Mouse (Mus musculus): ENCODE measurements around the gene Mindy4. TPM values are rescaled to one million over a fixed set of nuclear protein-coding genes. Genes with fewer than 3 reads are reported as not detected.

The Mindy4 gene
- polyA plus RNA-seq, 1 experiment from 2014 or later: 13.9 TPM

DNA sequence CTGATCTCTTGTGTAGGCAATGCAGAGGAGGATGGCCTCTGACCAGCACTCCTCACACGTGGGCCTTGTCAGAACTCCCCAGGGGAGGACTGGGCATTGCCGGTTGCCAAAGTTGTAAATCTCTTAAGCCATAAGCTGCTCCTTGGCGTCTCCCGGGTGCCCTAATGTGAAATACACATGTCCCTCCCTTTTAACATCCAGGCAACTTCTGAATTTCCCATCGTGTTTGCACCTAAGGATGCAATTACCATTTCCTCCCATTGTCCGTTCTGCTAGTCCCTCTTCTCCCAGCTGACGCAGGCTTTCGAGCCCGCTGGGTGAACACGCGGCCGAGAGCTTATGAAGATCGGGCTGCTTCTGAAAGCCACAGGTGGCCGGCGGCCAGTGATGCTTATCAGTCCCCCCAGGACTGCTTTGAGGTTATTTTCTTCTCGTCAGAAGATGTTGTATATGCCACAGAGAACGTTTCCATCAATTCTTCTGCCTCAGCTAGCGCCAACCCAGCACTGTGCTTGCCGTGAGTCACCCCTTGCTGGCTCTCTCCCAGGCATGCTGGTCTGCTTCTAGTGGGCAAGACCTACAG, 91.5 kb downstream of the Mindy4 start:
- no peaks in the 10 kb centered on the region for H3K36me3 ChIP-seq
- H3K4me1 ChIP-seq: 0 out of 2 replicates have a peak, but pooled peaks cover 4% of the 10 kb centered on the region
- H3K9ac ChIP-seq: no peak overlapping the region
- no peaks in the 10 kb centered on the region for H3K27me3 ChIP-seq
- 61% methylated on average over 19 of the region's 19 CpGs for WGBS
- H3K4me2 ChIP-seq (replicated peaks): no peak overlapping the region
- H3K9me3 ChIP-seq (replicated peaks): no peaks in the 10 kb centered on the region
- no peak overlapping the region for H3K27ac ChIP-seq
- no peak for ATAC-seq (ENCODE audit: low FRiP score)
- H3K4me3 ChIP-seq: no peak overlapping the region

DNA sequence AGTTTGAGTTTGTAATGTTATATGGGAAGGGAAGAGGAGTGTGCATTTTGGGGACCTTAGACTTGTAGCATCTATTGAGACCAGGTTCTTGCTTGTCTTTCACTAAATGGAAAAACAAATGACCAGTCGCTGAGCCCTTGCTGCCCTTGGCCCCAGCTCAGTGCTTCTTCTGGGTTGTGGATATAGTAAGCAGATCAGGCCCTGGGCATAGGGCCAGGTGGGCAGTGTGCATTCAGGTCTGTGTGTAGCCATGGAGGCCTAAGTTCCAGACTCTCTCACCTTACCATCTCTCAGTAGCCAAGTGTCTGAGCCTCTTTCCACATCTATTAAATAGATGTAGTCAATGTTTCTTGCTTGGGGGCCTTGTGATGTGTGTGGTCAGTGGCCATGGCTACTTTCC, 92.1 kb downstream of the Mindy4 start:
- 82% methylated on average over 1 of the region's 1 CpGs for WGBS
- H3K4me2 ChIP-seq (replicated peaks): no peak overlapping the region

DNA sequence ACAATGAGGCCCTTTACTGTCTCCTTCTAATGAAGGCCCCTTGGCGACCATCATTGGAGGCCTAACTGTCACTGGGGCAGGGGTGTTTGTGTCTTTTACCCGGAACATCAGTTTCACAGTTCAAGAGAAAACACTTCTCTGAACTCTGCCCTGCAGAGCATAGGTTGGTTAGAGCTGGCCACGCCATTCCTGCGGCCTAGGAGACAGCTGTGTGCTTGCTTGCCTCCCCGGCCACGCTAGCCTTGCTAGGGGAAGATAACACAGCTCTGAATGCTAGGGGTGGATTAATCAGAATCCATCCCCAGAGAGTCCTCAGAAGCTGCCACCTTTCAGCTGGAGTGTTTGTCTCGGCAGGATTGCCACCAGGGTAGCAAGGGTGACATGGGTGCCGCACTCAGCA, 96.3 kb downstream of the Mindy4 start:
- Histone ChIP-seq H3K36me3 (peaks cover 14% of the 10 kb centered on the region; the same call in 1 of the 2 replicates), H3K4me2 (replicated peaks) (no peak overlapping the region), H3K4me3 (no peak overlapping the region), H3K9ac (no peak overlapping the region), H3K27me3 (no peaks in the 10 kb centered on the region), H3K4me1 (0 out of 2 replicates have a peak, but pooled peaks cover 1% of the 10 kb centered on the region), H3K27ac (no peak overlapping the region), H3K9me3 (replicated peaks) (no peaks in the 10 kb centered on the region)
- WGBS: 89% methylated on average over 8 of the region's 8 CpGs
- no peak for ATAC-seq (ENCODE audit: low FRiP score)

More for the DNA sequence above, 92.1 kb downstream of the Mindy4 start:
- Histone ChIP-seq H3K4me3 (no peak overlapping the region), H3K36me3 (no peaks in the 10 kb centered on the region), H3K27me3 (no peaks in the 10 kb centered on the region), H3K9ac (no peak overlapping the region), H3K4me1 (0 out of 2 replicates have a peak, but pooled peaks cover 4% of the 10 kb centered on the region), H3K9me3 (replicated peaks) (no peaks in the 10 kb centered on the region), H3K27ac (no peak overlapping the region)
- no peak for ATAC-seq (ENCODE audit: low FRiP score)

DNA sequence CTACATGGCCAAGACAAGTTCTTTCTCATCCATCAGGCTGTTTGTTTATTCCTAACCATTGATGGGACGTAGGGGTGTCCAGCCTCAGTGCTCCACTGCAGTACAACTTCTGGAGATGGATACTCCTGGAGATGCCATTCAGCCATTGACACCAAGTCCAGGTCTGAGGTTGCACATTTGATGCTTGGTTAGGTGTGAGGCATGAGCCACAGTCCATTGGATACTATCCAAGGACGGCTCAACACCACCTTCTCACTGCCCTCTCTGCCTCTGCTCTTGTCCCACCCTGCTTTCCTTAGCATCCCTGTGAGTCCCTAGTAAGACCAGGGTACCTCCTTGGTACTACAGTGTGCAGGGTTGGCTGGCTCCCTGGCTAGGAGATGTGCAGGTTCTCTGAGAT, 96.7 kb downstream of the Mindy4 start:
- no peak for ATAC-seq (ENCODE audit: low FRiP score)
- no peak overlapping the region for H3K4me3 ChIP-seq
- no peaks in the 10 kb centered on the region for H3K4me1 ChIP-seq
- 81% methylated on average over 2 of the region's 2 CpGs for WGBS
- H3K9me3 ChIP-seq (replicated peaks): no peaks in the 10 kb centered on the region
- H3K4me2 ChIP-seq (replicated peaks): no peak overlapping the region
- H3K27me3 ChIP-seq: no peaks in the 10 kb centered on the region
- H3K9ac ChIP-seq: no peak overlapping the region
- no peak overlapping the region for H3K27ac ChIP-seq
- peaks cover 14% of the 10 kb centered on the region; the same call in 1 of the 2 replicates for H3K36me3 ChIP-seq

DNA sequence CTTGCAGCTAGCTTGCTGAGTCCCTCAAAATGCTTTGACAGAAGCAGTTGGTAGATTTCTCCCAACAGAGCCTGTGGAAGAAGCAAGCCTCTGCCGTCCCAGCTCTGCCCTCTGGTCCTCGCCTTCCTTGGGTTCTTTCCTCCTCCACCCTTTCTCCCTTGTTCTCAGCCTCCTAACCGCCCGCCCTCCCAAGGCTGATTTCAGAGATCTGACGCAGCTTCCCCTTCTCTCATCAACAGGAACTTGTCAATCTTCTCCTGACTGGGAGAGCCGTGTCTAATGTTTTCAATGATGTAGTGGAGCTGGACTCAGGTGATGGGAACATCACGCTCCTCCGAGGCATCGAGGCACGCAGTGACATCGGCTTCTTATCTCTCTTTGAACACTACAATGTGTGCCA, 97.5 kb downstream of the Mindy4 start:
- H3K4me3 ChIP-seq: no peak overlapping the region
- H3K9ac ChIP-seq: no peak overlapping the region
- WGBS: 89% methylated on average over 11 of the region's 11 CpGs
- ATAC-seq (ENCODE audit: low FRiP score): no peak
- H3K4me1 ChIP-seq: no peaks in the 10 kb centered on the region
- peaks cover 14% of the 10 kb centered on the region; the same call in 1 of the 2 replicates for H3K36me3 ChIP-seq
- no peak overlapping the region for H3K27ac ChIP-seq
- H3K27me3 ChIP-seq: no peaks in the 10 kb centered on the region
- H3K9me3 ChIP-seq (replicated peaks): no peaks in the 10 kb centered on the region
- no peak overlapping the region for H3K4me2 ChIP-seq (replicated peaks)

DNA sequence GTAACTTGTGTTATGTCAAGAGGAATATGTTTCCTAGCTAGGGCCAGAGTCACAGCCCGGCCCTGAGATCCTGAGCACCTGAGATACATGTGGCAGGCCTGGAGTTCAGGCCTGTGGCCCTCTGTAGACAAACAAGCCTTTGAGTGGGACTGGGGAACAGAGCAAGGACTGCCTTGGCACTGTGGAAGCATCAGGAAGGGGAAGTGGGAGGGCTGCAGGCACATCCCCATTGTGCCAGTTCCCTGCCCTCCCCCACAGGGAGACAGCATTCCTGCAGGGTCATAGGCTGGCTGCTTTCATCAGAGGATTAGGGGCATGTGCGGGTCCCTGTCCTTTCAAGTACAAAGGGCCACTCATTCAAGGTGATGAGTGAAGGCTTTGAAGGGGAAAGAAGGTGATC, 107.0 kb downstream of the Mindy4 start:
- H3K9ac ChIP-seq: no peak overlapping the region
- 0 out of 2 replicates have a peak, but pooled peaks cover 3% of the 10 kb centered on the region for H3K4me1 ChIP-seq
- ATAC-seq (ENCODE audit: low FRiP score): no peak
- H3K27me3 ChIP-seq: no peaks in the 10 kb centered on the region
- H3K9me3 ChIP-seq (replicated peaks): no peaks in the 10 kb centered on the region
- WGBS: 47% methylated on average over 2 of the region's 2 CpGs
- H3K4me3 ChIP-seq: no peak overlapping the region
- no peak overlapping the region for H3K27ac ChIP-seq
- 0 out of 2 replicates have a peak, but pooled peaks cover 3% of the 10 kb centered on the region for H3K36me3 ChIP-seq
- no peak overlapping the region for H3K4me2 ChIP-seq (replicated peaks)

DNA sequence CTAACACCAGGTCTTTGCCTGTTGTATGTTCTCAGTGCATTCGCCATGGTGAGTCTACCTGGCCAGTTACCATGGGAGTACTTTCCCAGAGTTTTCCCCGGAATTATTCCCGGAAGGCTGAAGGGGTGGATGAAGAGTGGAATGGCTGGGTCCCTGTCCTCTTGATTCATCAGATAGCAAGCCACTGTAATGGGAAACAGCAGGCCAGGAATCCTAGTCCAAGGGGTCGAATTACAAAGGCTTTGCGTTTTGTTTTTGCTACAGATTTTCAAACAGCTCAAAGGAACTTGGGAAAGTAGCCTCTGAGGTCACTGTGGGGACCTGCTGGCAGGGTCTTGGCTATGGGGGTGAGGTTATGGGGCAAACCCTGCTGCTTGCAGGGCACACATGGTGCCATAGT, 108.8 kb downstream of the Mindy4 start:
- Histone ChIP-seq H3K9me3 (replicated peaks) (no peaks in the 10 kb centered on the region), H3K36me3 (0 out of 2 replicates have a peak, but pooled peaks cover 3% of the 10 kb centered on the region)
- 56% methylated on average over 5 of the region's 5 CpGs for WGBS

DNA sequence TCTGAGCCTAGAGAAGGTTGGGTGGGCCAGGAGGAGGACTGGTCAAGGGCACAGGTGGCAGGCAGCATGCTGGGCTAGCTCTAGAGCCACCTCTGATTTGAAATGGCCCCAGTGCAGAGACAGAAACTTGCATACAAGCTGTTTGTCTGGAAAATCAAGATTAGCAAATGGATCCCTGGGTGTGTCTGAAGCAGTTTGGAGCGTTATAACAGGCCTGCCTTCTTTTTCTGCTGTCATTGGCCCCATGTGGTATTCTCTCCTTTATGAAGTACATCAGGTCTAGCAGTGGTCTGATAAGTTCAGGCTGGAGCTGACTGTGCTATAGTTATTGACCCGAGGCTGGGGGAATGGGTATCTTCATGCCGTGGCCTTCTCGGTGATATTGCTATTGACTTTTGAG, 110.7 kb downstream of the Mindy4 start:
- no peak overlapping the region for H3K4me2 ChIP-seq (replicated peaks)
- no peak for ATAC-seq (ENCODE audit: low FRiP score)
- 0 out of 2 replicates have a peak, but pooled peaks cover 3% of the 10 kb centered on the region for H3K36me3 ChIP-seq
- H3K27me3 ChIP-seq: no peaks in the 10 kb centered on the region
- no peak overlapping the region for H3K9ac ChIP-seq
- 91% methylated on average over 4 of the region's 4 CpGs for WGBS
- H3K4me1 ChIP-seq: 0 out of 2 replicates have a peak, but pooled peaks cover 3% of the 10 kb centered on the region
- no peak overlapping the region for H3K4me3 ChIP-seq
- no peaks in the 10 kb centered on the region for H3K9me3 ChIP-seq (replicated peaks)
- H3K27ac ChIP-seq: no peak overlapping the region

More for the DNA sequence above, 108.8 kb downstream of the Mindy4 start:
- Histone ChIP-seq H3K4me1 (0 out of 2 replicates have a peak, but pooled peaks cover 3% of the 10 kb centered on the region), H3K27ac (0 out of 2 replicates have a peak overlapping the region, but pooled peaks have one; percentile 17), H3K4me3 (no peak overlapping the region), H3K27me3 (no peaks in the 10 kb centered on the region), H3K4me2 (replicated peaks) (no peak overlapping the region), H3K9ac (no peak overlapping the region)
- no peak for ATAC-seq (ENCODE audit: low FRiP score)

DNA sequence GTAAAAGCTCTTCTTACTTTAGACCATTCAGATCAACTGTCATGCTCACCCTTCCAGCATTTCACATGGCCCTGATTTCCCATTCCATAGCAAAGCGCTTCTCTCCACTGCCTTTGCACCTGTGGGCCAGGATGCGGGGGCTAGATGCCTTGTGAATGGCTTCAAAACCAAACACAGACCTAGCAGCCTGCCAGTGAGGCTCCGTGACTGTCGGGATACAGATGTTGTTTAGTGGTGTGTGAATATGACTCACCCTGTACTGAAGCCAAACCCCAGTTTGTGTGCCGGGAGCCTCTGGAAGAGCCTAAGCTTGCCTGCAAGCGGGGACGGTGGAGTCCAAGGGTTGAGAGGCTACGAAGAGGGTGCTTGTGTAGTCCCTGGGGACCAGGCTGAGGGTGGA, 111.4 kb downstream of the Mindy4 start:
- WGBS: 91% methylated on average over 8 of the region's 8 CpGs
- Histone ChIP-seq H3K9ac (no peak overlapping the region), H3K4me3 (no peak overlapping the region), H3K4me2 (replicated peaks) (no peak overlapping the region), H3K4me1 (0 out of 2 replicates have a peak, but pooled peaks cover 3% of the 10 kb centered on the region), H3K27ac (no peak overlapping the region), H3K27me3 (no peaks in the 10 kb centered on the region), H3K36me3 (0 out of 2 replicates have a peak, but pooled peaks cover 3% of the 10 kb centered on the region), H3K9me3 (replicated peaks) (no peaks in the 10 kb centered on the region)
- ATAC-seq (ENCODE audit: low FRiP score): no peak

DNA sequence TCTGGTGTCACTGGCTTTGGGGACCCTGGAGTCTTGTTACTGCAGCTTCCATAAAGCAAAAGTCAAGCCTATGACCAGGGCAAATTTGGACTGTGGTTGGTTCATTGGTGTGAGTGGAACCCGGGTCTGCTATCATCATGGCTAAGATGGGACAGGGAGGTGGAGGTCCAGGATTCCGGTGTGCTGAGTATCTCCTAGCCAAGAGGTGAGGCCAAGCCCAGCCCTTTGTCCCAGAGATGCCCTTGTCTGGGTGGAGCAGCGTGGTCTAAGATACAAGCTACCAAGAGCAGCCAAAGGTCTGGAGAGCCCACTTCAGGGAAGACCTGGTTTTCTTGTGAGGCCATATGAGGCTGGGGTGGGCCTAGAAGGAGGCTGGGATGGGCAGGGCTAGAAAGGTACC, 115.4 kb downstream of the Mindy4 start:
- no peaks in the 10 kb centered on the region for H3K27me3 ChIP-seq
- H3K4me1 ChIP-seq: no peaks in the 10 kb centered on the region
- no peaks in the 10 kb centered on the region for H3K9me3 ChIP-seq (replicated peaks)
- H3K4me2 ChIP-seq (replicated peaks): no peak overlapping the region
- no peaks in the 10 kb centered on the region for H3K36me3 ChIP-seq
- H3K27ac ChIP-seq: no peak overlapping the region
- H3K9ac ChIP-seq: no peak overlapping the region
- no peak overlapping the region for H3K4me3 ChIP-seq
- ATAC-seq (ENCODE audit: low FRiP score): no peak
- WGBS: 95% methylated on average over 3 of the region's 3 CpGs

DNA sequence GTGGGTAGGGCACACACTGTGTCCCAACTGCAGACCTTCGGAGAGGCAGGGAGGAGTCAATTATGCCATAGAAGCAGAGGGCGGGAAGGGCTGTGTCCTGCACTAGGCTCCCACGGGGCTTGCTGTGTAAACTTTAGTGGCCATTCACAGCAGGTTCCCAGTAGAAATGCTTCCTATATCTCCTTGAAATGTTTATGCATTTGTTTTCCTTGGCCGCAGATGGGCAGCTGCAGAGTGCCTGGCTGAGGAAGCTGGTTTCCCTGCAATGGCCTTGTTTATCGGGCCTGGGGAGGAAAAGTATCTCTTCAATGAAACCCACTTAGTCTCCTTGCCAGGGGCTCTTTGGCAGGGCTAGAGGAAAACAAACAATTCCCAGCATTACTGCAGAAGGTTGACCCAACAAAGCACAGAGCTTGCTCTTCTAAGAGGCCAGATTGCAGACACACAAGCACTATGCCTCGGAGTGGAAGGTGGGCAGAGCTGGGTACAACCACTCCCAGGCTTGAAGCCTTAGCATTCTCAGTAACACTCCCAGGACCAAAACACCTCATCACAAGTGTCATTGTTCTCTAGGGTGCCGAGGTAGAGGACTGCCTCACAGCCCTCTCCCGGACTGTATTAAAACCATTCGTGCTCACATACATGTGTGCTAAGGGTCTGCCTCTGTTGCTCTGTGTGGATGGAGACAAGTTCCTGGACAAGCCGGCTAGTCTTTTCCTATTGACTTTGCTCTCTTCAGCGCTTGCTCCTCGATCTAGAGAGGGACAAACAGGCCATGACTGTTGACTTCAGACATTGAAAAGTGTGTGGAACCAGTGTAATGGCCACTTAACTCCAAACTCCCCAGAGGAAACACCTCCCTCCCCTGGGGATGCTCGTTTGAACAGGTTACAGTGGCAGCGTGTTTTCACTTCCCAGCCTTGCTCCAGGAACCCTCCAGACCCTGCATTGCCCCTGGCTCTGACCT, 116.7 kb downstream of the Mindy4 start:
- H3K36me3 ChIP-seq: no peaks in the 10 kb centered on the region
- no peak for ATAC-seq (ENCODE audit: low FRiP score)
- WGBS: 72% methylated on average over 14 of the region's 14 CpGs

DNA sequence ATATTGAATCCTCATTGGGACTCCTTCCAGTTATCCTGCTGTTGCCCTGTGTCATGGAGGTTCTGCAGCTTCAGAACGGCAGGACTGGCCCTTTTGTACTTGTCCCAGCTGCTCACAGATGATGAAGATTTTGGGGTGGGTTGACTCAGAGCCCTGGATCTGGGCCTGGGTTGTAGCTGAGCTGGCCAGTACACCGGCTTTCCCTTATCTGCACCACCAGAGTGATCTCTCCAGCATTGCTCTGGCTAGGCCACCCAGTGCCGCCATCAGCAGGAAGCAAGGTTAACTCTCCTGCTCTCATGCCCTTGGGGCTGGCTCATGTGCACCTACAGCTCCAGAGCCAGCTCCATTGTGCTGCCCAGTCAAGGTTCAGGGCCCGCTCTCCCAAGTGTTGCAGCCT, 117.7 kb downstream of the Mindy4 start:
- 90% methylated on average over 4 of the region's 4 CpGs for WGBS

More for the DNA sequence above, 116.7 kb downstream of the Mindy4 start:
- H3K4me1 ChIP-seq: no peaks in the 10 kb centered on the region
- no peak overlapping the region for H3K27ac ChIP-seq
- H3K4me3 ChIP-seq: no peak overlapping the region
- H3K4me2 ChIP-seq (replicated peaks): no peak overlapping the region
- H3K9ac ChIP-seq: no peak overlapping the region
- no peaks in the 10 kb centered on the region for H3K27me3 ChIP-seq
- H3K9me3 ChIP-seq (replicated peaks): no peaks in the 10 kb centered on the region

More for the DNA sequence above, 117.7 kb downstream of the Mindy4 start:
- Histone ChIP-seq H3K4me2 (replicated peaks) (no peak overlapping the region), H3K9me3 (replicated peaks) (no peaks in the 10 kb centered on the region), H3K4me3 (no peak overlapping the region), H3K4me1 (no peaks in the 10 kb centered on the region), H3K27ac (no peak overlapping the region), H3K36me3 (no peaks in the 10 kb centered on the region), H3K9ac (no peak overlapping the region), H3K27me3 (no peaks in the 10 kb centered on the region)
- ATAC-seq (ENCODE audit: low FRiP score): no peak

Measured in hindbrain, embryonic 12.5 days (tissue).